Mouse (Mus musculus) cerebellum, adult 11-12 months (tissue): ENCODE measurements around the gene Erg.

ENCODE experiments used
- DNase-seq: peaks from one replicate; pipeline ENCODE4 v3.0.0; 2022

Gene Erg

DNA sequence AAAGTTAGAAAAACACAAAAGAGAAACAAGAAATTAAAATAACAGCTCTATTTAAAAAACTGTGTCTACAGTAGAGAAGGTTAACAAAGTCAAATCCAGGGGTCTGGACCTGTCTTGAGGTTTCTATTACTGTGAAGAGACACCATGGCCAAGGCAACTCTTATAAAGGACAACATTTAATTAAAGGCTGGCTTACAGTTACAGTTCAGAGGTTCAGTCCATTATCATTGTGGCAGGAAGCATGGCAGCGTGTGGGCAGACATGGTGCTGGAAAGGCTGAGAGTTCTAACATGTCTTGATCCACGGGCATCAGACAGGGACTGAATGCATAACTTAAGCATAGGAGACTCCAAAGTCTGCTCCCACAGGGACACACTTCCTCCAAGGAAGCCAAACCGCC, 111.4 kb downstream of the Erg start:
- DNase-seq: no peak

DNA sequence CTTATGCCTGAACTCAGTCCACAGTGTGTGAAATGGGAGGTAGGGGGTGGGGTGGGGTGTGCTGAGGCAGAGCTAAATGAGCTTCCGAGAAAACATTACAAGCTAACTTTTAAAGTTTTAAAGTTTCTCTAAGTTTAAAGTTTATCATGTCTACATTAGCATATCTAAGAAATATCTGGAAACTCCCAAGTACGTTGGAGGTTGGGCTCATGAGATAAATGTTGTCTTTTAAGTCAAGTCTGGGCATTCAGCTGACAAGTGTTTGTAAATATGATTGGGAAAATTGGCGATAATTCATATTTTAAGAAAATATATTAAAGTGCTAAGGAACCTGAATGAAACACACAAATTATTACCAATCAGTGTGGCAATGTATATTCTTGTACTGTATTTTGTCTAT, 112.4 kb downstream of the Erg start:
- DNase-seq: no peak

DNA sequence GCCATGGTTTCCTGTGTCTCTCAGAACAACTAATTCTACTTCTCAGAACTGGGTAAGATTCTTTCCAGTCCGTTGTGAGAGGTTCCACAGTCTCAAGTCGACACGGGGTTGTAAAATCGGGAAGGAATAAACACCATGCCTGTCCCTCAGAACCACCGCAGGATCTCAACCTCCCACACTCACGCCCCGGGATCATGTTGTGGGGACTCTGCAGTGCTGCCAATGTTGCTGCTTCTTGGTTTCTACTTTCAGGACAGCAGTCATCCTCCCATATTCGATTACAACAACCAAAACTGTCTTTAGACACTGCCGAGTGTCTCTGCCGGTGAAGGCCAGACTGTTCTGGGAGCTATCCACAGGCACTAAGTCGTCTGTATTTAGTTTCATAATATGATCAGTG, 113.6 kb downstream of the Erg start:
- DNase-seq: no peak

DNA sequence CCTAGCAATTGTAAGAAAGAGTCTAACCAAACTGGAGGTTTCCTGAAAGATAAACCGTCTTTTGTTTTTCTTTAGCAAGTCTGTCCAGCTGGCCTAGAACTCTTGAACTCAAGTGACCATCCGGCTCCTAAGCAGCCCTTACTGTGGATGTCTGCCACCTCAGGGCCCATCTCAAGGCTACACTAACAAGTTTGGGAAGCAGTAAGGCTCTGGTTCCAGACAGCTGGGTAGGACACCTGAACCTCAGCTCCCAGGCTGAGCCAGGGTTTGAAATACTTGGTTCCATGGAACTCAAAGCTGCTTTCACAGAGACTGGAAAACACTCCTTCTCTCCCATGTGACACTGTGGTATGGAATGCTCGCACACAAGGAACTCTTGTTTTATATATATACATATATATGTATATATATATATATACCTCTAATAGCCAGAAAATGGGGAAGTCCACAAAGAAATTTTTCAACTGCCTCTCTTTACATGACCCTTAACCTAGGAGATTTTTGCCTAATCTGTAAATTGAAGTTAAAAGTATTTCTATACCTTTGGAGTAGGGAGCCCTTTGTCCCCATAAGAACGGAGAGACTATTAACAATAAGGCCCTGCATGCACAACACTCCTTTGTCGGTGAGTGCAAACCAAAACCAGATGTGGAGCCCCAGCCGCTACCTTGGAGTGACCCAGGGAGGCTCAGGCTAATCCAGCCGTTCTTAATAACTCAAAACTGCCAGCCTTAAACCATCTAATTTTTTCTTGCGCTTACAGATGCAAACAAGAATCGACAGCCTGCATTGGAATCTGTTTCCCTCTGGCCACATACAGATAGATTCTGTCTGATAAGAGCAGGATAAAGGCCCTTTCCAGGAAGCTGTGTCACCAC, 116.9 kb downstream of the Erg start:
- DNase-seq: no peak

DNA sequence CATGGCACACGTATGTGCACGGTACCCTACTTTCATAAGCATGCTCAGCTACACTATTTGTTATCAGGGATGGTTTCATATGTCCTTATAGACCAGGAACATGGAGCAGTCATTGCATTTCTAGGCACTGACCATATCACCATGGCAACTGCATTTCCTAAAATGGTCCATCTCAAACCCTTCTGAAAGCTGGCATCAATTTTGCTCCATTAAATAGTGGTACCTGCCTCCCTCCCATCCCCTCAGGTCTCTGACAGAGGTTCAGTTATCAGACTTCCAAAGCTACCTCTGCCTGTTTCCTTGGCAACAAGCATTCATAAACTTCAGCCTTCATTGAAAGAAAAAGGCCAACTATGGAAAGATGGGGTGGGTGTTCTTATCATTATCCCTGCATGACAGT, 118.5 kb downstream of the Erg start:
- DNase-seq: no peak

DNA sequence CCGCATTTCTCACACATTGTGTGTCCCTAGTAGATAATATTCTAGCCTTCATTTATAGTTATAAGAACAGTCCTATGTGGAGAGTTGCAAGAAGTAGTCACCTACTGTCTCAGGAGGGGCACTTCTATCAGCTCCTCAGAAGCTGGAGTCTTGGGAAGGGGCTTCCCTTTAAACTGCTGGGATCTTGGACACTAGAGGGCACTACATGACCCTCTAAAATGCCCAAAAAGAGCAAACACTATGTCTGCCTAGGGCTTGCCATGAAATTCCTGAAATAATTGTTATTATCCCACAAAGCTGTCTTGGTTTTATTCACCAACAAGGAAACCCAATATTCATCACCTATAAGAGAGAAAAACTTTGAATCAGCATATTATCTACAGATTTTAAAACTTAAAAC, 119.8 kb downstream of the Erg start:
- no peak for DNase-seq

DNA sequence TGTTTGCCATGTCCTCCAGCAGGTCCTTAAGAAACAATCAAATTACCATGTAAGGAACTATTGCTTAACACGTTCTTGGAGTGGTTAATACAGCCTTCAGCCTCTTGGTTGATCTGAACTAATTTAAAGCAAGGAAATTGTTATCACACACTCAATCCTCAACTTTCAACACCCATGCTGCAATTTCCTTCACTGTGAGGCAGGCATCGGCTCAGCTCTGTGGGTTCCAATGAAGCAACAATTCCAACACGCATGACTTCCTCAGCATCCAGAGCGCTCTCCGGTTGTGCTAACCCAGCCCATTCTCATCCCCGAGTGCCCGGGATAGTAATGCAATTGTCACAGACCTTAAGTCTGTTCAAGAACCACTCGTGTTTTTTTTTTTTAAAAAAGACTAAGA, 121.8 kb downstream of the Erg start:
- no peak for DNase-seq

DNA sequence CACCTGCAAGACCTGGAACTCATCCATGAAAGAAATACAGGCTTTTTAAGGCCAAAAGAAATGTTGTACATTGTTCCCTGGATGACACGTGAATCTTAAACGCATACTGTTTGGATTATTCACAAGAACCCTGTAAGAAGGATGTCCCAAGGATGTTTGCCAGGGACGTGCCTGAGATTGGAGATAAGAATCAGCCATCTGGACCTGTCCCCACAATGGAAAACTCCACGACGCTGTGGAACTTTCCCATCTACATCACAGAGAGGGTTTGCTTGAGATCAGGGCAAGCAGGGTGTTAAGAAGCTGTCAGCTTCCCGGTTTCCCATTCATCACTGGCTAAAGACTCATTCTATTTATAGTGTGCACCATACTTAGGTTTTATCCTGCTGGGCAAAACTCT, 122.6 kb downstream of the Erg start:
- DNase-seq: no peak

DNA sequence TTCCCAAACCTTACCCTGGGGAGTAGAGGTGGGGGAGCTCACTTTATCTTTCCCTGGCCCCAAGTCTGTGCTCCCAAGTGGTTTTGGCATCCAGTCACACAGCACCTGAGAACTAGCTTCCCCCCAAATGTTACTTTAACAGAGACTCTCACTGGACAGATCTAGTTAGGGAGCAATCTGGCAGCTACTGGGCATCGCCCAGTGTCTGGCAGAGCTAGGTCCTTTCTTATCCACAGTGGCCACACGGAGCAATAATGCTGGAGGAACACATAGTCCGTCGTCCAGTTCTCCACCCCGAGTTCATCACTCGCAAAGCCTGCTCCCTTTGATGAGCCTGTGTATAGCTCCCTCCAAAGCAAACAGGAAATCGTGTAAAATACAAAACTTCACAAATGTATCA, 124.5 kb downstream of the Erg start:
- DNase-seq: no peak

DNA sequence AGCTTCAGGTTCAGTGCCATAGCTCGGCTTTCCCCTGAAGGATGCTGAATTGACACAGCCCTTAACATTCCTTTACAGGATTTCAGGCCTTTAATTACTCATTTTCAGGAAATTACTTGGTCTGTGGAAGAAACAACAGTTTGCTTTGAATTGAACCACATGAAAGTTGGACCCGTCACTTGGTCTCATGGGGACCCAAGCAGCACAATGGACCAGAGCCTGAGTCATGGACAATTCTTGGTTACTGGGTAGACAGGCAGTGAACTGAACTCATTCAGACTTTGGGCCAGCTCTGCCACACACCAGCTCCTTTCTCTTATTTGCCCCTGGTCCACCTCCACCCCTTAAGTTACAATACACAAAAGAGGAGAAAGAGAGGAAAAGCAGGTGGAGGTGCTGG, 126.1 kb downstream of the Erg start:
- no peak for DNase-seq

DNA sequence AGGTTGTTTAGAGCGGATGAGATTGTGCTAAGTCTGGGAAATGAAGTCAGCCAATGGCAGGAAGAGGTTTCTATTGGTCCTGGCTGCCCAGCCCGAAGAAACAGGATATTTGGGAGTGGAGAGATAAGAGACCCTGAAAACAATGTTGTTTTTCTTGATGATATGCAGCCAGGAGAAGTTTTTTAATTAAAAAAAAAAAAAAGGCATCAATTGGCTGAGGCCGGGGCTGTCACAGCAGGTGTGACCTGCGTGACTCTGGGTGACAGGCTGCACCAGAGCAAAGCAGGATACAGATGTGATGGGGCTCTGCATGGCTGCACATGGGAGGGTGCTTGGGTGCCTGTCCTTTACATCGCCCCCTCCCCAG, 127.1 kb downstream of the Erg start:
- DNase-seq: no peak

DNA sequence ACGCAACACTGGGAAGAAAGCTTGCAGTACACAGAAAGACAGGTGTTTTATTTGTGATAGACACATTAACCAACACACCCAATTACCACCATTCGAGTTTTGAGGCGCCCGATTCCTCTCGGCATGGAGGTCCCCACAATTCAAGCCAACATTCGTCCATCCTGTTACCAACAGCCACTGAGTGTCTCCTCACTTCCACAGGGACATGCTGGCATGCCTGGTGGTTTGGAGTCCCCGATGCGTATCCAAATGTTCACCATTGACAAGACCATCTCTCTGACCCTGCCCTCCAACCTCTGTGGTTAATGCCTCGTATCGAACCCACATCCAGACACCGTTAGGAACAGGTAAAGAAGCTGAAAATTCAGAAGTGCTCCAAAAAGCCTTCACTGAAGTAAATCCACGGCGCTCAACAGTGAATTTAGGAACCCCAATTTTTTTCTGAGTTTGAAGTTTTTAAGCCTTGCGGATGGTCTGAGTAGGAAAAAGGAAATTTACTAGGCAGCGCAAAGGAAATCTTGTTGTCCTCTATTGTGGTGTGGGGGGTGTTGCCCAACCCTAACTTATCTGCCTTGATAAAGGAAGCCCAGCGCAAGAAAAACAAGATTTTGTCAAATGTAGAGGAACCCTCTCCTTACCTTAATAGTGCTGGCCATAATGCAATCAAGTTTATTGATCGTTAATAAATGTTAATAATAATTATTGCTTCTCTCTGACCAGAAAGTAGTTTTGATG, 127.6 kb downstream of the Erg start:
- no peak for DNase-seq

DNA sequence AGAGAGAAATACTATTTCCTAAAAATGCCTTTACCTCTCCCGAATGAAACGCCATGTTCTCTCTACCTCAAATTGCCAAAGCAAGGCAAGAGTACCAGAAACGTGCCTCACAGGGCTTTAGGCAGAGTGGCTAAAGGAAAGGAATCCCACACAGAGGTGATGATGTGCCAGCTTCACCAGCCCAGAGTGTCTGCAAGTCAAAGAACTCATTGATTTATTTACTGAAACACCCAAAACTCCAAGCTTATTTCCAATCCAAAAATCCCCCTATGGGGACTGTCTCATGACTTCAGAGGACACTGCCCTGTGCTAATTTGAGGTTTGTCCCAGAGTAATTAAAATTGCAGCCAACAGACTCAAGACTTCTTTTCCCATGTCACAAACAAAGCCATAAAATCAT, 129.4 kb downstream of the Erg start:
- no peak for DNase-seq

DNA sequence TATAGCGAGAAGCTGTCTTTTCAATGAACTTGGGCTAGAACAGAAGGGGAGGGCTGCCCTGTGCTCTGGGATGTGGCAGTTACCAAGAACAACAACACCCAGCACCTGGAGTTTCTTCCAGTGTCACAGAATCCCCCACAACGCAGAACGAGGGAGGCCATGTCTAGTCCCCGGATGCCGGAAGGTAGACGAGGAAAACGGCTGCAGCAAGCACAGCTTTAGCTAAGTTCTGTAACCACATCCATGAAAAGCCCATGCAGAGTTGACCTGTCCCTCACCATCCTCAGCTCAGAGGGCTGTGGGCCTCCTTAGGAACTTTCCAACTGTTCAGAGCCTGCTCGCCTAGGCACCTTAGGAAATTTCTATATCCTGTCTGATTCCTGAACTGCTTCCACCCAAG, 130.5 kb downstream of the Erg start:
- no peak for DNase-seq

DNA sequence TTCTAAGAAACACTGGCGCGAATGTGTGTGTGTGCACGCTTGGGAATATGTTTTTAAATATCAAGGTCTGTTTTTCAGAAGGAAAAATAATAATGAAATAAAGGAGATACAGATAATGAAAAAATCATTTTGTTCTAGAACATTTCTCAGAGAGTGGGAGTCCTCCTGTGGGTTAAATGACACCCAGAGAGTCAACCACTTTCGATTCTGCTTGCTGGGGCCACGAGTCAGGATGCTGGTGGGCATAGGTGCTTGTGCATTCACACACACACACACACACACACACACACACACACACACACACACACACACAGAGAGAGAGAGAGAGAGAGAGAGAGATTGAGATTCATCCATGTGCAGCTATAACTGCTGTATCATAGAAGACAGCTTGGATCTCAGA, 130.9 kb downstream of the Erg start:
- DNase-seq: no peak

DNA sequence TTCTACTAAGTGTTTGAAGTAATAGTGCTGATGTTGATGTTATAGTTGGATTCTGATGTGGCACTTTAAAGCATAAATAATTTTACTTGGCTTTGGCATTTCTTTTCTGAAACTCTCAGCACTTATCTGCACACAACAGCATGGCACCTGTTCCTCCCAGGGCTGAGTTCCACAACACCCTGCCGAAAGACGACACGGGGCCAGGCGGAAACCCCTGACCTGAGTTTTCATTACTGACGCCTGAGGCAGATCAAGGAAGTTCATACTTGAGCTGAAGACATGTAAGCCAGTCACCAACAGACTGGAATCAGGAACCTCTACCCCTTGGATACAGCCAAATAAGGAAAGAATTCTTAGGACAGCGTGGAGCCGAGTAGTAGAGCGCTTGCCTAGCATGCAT, 134.0 kb downstream of the Erg start:
- no peak for DNase-seq

DNA sequence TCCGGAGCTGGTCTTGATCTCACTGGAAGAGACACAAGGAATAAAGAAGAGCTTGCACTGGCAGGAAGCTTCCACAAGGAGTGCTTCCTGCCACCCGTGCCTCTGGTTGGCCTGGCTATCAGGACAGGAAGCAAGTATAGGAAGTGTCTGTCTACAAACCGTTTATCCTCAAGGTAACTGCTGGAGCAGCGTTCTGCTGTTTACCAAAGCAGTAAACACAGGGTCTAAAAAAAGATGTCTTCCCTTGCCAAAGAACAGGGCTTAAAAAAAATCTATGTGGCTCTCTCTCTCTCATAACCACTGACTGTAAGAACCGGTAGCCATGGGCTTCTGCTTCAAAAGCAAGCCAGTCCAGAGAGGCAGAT, 137.1 kb downstream of the Erg start:
- no peak for DNase-seq

DNA sequence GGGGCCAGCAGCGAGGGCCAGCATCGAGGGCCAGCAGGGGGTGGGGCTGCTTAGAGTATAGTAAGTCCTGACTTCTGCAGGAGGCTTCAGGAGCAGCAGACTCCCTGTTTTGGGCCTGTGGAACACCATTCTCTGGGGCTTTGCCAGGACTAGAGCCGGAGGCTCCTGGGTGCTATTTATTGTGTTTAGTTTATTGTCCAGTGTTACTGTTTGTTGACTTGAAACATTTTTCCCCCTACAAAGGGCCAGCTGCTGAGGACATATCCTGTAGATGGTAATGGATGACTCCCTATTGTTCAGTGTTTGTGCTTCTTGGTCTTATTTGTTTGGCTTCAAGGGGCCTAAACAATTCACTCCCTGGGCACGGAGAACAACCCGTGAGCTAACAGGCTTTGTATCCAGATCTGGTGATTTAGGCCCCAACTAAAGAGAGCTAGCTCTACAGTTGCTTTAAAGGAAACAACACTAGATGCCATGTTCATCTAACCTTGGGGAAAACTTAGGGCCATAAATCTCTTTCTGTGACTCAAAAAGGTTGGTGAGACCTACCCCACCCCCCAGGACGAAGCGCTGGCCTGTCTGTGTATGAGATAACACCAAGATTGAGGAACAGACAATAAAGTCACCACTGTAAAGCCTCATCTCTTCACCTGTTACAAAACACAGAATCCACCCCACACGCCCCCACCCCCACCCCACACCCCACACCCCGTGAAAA, 137.6 kb downstream of the Erg start:
- no peak for DNase-seq

DNA sequence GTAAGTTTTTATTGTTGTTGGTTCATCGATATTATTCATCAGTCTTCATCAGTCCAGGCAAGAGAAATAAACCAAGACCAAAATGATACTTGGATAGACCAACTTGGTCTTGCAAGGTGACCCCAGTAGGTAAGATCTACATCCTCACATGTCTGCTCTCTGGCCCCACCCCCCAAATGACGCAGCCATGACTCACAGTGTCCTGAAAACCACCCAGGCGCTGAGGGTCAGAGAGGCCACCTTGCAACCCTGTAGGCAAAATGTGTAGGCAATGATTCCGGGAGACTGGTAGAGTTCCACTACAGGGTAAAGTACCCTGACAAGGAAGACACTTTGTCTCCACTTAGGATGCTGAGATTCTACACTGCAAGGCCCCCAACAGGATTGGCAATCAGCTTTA, 138.5 kb downstream of the Erg start:
- DNase-seq: no peak

DNA sequence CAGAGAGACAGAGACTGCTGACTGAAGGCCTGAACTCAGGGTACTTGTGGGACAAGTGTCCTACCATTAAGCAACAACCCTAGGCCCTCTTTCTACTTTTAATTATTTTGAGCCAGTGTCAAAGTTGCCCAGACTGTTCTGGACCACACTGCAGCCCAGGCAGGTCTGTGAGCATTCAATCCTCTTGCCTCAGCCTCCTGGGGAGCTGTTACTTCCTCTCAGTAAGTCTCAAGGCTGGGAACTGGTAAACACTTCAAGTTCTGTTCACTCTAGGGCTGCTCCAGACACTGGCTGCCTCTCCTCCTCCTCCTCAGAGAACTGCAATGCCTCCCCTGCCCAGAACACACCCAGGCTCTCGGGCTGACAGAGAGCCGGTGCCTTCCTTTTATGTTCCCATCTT, 140.0 kb downstream of the Erg start:
- DNase-seq: no peak

DNA sequence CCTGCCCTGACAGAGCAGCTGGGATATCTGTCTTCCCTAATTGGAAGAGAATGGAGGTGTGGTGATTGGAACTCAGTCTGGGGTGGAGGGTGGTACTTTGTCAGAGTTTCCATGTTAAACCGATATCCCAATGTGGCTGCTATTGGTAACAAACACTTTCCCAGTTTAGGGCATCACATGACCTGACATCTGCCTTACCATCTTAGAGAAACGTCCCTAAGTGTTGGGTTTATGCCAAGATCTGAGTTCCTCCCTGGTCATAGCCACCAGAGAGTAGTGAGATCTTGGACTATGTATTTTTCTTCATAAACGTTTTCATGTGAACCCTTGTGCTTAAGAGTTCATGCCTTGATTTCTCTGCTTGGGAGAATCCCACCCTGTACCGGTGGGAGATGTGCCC, 144.4 kb downstream of the Erg start:
- no peak for DNase-seq

DNA sequence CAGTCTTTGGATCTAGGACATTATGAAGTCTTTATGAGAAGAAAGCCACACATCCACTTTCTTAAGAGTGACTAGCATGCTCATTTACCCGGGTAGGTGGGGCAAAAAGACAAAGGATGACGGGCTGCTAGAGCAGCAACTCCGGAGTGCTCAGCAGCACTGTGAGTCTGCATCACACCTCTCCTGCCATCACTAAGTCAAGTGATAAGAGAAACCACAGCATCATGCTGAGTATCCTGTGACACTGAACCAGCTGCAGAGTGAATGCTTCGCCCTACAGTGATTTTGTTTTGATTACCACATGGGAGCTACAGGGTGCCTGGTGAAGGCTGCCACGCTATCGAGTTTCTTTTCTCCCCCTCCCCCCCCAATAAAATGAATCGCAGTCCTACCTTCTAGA, 145.2 kb downstream of the Erg start:
- DNase-seq: no peak

DNA sequence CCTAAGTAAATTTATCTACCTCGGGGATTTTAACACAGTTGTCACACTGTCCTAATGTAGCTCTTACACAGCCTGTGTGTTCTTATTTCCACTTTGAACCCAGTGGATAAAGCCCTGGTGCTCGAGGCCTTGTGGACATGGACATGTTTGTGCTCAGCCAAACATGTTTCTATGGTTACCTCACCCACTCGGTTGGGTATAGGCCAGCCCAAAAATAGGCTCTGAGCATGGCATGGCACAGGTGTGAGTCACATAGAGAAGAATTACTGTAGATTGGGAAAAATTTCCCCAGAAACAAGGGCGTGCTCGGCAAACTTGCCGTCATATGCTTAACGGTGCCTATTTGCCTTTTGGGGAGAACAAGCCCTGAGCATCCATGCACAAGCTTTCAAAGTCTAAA, 146.1 kb downstream of the Erg start:
- no peak for DNase-seq

DNA sequence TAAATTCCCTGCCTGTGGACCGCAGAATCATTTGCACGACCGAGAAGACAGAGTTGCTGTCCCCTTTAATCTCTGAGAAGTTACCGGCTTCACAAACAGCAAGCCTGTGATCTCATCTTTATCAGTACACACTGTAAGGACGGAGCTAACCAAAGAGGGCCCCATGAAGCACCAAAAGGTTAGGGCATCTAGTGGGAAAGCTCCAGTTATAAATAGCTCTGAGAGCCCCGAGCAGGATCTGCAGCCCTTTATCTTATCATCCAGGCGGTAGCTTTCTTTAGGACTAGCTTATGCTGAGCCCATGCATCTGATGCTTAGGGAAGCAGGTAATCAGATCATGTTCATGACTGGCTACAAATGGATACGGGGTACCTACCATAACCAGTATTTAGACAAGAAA, 146.6 kb downstream of the Erg start:
- no peak for DNase-seq
